Mouse (Mus musculus) layer of hippocampus, adult 8-10 months (tissue): Measurements from ENCODE around the gene Ankrd37. TPM values are rescaled to one million over a fixed set of nuclear protein-coding genes. Genes with fewer than 3 reads are reported as not detected.

Experiments
- DNase-seq, 2 experiments: peaks; one replicate each; pipeline ENCODE4 v3.0.0; 2022; ENCODE audit warnings: low spot score in 2 of 2
- total RNA-seq, 4 experiments: library from RNA; stranded (reverse); gene quantifications; 2 replicates each; pipeline ENCODE4 v1.2.4; 2022

The Ankrd37 gene
- total RNA-seq, 4 experiments from 2014 or later, result 7.5 to 8.7 (median 8.4) TPM

GRCm38 (mm10) chr8:45975126-45975836 lies 30.2 kb downstream of the Ankrd37 start, which contains the start of the genes 1700029J07Rik and Ufsp2:
Gene 1700029J07Rik (minus strand): TSS chr8:45975252.
Gene Ufsp2 (plus strand): TSS chr8:45975528.
- peak; percentile 98 for DNase-seq

GRCm38 (mm10) chr8:45973988-45974505 lies 31.5 kb downstream of the Ankrd37 start:
- no peak for DNase-seq

- no peak for DNase-seq
Observed at GRCm38 (mm10) chr8:45970894-45971293, 34.6 kb downstream of the Ankrd37 start.

GRCm38 (mm10) chr8:45950622-45951021 lies 54.9 kb downstream of the Ankrd37 start:
- DNase-seq, result no peak

Other genes with a start within 250 kb of the Ankrd37 start
- gene Pdlim3, start 120.2 kb downstream of the Ankrd37 start, total RNA-seq, result 1 to 10 TPM in 2 of 4 experiments, under 1 TPM in 2; 0.97 to 2.0 (median 1.3) TPM
- gene Ccdc110, start 71.1 kb downstream of the Ankrd37 start, total RNA-seq, result 1 to 10 TPM in 1 of 4 experiments, under 1 TPM in 3; 0.45 to 1.2 (median 0.67) TPM
- 1 to 10 TPM; 2.5 to 4.6 (median 3.7) TPM for gene 1700029J07Rik, start 30.5 kb downstream of the Ankrd37 start, total RNA-seq
- 10 to 100 TPM; 48.2 to 55.4 (median 53.8) TPM for gene Ufsp2, start 30.2 kb downstream of the Ankrd37 start, total RNA-seq
- under 1 TPM; 0.18 to 0.91 (median 0.43) TPM for gene Lrp2bp, start 6.4 kb downstream of the Ankrd37 start, total RNA-seq
- 10 to 100 TPM; 21.7 to 27.2 (median 25.2) TPM for gene Cfap97, start 146.1 kb upstream of the Ankrd37 start, total RNA-seq
- gene Snx25, start 146.5 kb upstream of the Ankrd37 start, total RNA-seq, result 10 to 100 TPM; 39.4 to 46.0 (median 42.8) TPM
- gene Slc25a4, start 205.6 kb upstream of the Ankrd37 start, total RNA-seq, result 100 to 1,000 TPM; 495 to 555 (median 531) TPM